Mouse (Mus musculus): ENCODE measurements around the gene Kif20b.

The Kif20b gene

GRCm38 (mm10) chr19:34920531-34920930, 1.6 kb upstream of the Kif20b start:
- no peak for DNase-seq

GRCm38 (mm10) chr19:34921253-34921651, 909 bp upstream of the Kif20b start:
- DNase-seq: peak; percentile 16

GRCm38 (mm10) chr19:34922603-34922963, 422 bp downstream of the Kif20b start:
- DNase-seq: no peak

DNA sequence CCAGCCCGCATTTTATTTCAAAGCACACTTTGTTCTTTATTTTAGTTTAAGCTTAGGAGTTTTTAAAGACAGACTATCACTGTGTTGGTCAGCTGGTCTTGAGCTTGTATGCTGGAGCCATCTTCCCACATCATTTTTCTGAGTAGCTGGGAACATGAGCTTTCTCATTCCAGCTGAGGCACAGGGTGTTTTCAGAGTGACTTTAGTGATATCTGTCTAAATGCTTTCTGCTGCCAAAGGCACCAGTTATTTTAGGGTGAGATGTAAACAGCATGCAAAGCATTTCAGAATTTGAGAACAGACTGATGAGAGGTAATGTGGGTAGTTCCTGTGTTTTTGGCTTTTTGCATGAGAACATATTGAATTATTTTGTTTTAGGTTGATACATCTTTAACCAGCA, 25.0 kb downstream of the Kif20b start:
- no peak for DNase-seq

- no peak for DNase-seq
These were observed 31.8 kb downstream of the Kif20b start for GRCm38 (mm10) chr19:34953842-34954541.

DNA sequence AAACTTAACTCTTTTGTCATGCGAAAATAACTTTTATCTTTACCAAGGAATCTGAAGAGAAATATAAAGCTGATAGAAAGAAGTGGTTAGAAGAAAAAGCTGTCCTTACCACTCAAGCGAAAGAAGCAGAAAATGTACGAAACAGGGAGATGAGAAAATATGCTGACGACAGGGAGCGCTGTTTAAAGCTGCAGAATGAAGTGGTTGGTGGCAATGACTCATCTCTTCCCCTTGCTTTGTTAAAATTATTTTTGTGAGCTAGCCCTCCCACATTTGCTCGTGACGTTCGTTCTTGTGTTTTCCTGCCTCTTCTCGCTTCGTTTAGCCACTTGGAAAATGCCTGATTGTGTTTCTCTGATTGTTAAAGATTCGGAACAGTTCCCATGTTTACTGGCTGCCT, 37.2 kb downstream of the Kif20b start:
- peak; percentile 21 for DNase-seq

- no peak for DNase-seq
These were observed 62.6 kb downstream of the Kif20b start for GRCm38 (mm10) chr19:34984742-34985141.

DNA sequence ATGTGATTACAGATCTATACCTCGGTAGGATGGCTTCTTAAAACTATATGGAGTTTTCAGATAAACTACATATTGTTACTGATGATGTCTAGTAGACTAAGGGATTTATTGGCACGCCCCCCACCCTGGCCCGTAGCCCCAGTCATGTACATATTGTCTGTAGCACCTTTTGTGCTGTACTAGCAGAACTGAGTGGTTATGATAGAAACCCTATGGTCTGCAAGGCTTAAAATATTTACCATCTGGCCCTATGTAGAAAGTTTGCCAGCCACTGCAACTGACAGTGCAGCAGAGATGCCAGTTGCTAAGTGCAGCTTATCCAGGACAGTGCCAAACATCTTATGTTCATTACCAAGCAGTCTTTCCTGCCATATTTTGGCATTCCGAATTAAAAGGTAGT, 68.3 kb downstream of the Kif20b start:
- DNase-seq: no peak

GRCm38 (mm10) chr19:34992969-34993527, 70.9 kb downstream of the Kif20b start:
- DNase-seq: peak; percentile 38

DNA sequence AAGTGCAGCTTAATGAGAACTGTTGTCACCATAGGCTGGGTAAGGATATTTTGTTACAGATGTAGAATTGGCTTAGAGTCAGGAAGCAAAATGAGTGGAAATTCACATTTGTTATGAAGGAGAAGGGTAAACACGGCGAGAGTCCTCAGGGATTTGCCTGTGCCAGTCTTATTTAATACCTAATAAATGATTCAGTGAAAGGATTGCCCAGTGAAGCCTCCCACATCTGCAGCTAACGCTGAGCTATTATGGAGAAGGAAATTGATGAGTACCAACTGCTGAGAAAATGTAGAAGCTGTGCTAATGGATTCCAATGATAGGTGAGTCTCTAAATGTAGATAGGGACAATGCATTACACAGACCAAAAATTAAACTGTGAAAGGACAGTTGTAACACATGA, 92.9 kb downstream of the Kif20b start:
- no peak for DNase-seq

- no peak for DNase-seq
These were observed 95.5 kb downstream of the Kif20b start for GRCm38 (mm10) chr19:35017474-35018208.

- no peak for DNase-seq
These were observed 96.0 kb downstream of the Kif20b start for GRCm38 (mm10) chr19:35018209-35018581.

All from lung, postnatal 10 days (tissue).